Mouse (Mus musculus) stomach, postnatal 0 days (tissue): ENCODE data around the gene Ms4a8a.

Experiments
- CTCF ChIP-seq: IDR thresholded peaks from 2 replicates; pipeline ENCODE4 v1.5.1; 2016; ENCODE audit warnings: antibody characterized with exemption, low read depth, mild to moderate bottlenecking, moderate library complexity
- EP300 ChIP-seq: optimal IDR thresholded peaks from 2 replicates; pipeline ENCODE3; 2016; ENCODE audit warnings: antibody characterized with exemption

- TF ChIP-seq CTCF (no peak), EP300 (no peak)
These were observed 17.5 kb upstream of the Ms4a8a start for GRCm38 (mm10) chr19:11098401-11098800.
